Mouse (Mus musculus) adrenal gland, postnatal 36 days (tissue): ENCODE results near the gene Ascl2. TPM values are rescaled to one million over a fixed set of nuclear protein-coding genes. Genes with fewer than 3 reads are reported as not detected.

Experiments used
- DNase-seq, 2 experiments: peaks; one replicate each; pipeline ENCODE4 v3.0.0; 2021; ENCODE audit warnings: mixed read lengths in 1 of 2
- long read RNA-seq, 2 experiments: library from polyadenylated mRNA; stranded (forward); transcript quantifications; one replicate each; pipeline ENCODE4 v2.0.0; 2021; ENCODE audit warnings: borderline sequencing depth in 2 of 2
- total RNA-seq, 2 experiments: library from RNA; stranded (reverse); gene quantifications; 2 replicates each; pipeline ENCODE4 v1.2.3; 2021

The Ascl2 gene
- total RNA-seq: under 1 TPM in 1 of 2 experiments, not detected in 1; 0.46 TPM
- long read RNA-seq, experiment 1, partial matches to known transcripts: 1 of 3 reads
- long read RNA-seq, experiment 1, other reads (novel, unspliced or antisense): 0 of 3 reads
- long read RNA-seq, experiment 2: 0 reads

DNA sequence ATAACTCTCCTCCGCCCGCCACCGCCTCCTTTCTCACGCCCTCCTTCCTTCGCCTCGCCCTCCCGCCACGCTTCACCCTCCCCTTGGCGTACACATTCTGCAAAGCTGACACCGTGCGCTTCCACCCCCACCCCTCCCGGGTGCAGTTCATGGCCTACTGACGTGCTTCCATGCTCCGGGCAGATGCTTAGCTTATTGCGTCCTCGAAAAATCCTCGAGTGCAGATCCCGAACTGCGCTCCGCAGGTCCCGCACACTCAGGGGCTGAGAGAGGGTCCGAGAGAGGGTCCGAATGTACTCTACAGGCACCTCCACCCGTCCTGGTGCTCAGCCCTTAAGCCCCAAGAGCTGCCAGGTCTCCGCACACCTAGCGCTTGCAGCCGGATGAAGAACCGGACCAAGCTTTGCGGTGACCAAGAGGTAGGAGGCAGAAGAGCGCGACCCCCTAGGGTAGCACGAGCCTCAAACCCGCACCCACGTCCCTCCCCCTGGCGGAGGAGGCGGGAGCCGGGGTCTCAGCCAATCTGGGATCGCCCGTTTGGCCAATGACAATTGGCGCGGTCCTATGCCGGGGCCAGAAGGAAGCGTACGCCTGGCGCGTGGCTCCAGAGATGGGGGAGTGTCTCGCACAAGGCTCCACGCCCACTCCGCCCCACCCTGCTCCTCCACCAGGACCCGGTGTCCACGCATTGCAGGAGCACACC lies at the start of gene Ascl2:
TSS of gene Ascl2 (minus strand) at position 456 of the 703 bp plus-strand sequence.
- DNase-seq: peak; percentile 32 to 33

DNA sequence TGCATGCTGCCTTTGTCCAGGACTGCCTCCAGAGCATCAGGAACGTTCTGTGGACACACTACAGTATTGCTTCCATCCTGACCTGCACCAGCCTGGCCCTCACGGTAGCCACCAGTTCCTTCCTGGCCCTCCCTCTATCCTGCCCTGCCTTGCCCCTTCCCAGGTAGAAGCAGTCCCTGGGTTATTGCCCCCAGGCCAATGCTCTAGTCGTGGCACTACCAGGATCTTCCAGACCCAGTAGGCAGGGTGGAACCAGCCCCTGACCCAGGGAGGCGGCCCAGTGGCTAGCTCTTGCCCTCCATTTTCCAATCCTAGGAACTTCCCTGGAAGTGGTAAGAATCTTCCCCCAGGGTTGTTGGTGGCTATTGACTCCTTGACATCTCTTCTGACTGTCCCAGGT lies 48.1 kb upstream of the Ascl2 start:
- no peak for DNase-seq

DNA sequence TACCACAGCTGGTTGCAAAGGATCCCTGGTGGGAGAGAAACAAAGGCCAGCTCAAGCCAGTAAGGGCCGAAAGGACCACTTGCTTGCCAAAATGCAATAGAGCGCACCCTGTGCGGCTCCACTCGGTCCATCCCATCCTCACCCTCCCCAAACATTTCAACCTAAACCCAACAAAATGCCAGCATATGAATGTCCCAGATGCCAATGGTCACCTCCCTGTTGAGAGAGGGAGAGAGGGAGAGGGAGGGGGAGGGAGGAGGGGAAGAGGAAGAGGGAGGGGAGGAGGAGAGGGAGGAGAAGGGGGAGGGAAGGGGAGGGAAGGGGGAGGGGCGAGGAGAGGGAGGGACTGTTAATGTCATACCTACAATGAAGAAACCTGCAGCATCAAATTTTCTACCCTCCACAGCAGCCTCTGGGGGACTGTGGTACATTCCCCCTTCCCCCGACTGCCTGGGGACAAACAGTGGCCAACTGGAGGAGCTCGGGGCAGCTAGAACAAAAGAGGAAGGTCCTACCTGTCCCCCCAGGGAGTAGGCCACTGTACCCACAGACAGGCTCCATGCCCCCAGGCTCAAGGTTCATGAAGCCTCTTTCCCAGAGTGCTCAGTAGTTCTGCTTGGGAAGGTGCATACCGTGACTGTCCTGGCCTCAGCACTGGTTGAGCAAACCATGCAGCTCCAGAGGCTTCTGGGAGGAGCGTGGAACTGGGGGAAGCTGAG lies 47.5 kb upstream of the Ascl2 start:
- no peak for DNase-seq

DNA sequence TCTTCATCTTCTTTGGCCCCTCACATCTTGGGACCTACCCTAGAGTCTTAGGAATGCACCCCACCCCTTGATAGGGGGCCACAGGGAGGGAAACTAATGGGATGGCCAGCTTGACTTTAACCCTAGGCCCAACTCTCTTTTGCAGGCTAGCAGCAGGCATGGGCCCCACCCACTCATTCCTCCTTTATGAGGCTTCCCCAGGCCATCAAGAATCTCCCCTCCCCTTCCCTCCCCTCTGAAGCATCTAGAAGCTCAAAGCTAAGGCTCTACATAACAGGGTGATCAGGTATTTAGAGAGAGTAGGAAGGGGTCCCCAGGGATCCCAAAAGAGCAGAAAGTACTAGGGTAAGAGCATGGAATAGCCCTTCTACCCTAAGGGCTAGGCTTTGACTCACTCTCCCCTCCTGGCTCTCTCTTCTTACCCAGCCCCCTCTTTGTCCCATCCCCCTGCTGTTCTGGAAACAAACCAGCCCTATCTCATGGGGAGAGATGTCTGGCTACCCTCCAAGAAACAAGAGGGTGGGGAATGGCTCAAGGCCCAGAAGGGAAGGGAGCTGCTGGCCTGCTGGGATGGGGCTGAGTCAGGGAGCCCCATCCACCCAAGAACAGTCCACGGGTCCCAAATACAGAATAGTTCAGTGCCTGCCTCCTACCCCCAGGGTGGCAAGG lies 46.8 kb upstream of the Ascl2 start:
- peak; percentile 78 to 82 for DNase-seq

DNA sequence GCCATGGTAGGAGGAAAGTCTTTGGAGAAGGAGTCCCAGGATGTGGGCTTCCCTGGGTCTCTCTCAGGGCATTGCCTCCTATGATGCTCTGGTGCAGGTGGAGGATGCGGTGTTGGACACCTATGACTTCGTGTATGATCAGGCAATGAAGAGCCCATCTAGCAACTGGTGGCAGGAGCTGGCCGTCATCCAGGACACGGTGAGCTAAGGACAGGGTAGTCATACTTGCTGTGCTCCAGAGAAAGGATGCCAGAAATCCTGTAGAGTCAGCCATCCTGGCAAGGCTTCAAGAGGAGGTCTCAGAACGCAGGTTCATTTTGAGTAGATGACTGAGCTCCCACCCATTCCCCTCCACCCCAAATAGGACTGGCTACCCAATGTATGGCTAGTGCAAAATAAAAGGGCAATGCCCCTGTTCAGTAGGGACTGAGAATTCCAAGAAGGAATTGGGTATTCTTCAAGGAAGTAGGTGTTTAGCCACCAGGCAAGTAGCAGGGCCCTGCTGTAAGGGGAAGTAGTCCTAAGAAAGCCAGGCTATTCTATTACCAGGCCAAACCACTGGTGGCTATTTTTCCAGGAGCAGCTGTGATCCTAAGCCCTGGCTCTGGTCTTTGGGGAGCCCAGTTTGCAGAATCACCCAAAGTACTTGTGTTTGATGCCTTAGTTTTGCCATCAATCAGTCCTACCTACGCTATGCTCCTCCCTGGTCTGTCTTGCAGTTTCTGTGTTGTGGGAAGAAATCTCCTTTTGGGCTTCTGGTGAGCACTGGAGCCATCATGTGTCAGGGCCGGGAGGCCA lies 46.0 kb upstream of the Ascl2 start:
- DNase-seq: peak; percentile 82 to 84

DNA sequence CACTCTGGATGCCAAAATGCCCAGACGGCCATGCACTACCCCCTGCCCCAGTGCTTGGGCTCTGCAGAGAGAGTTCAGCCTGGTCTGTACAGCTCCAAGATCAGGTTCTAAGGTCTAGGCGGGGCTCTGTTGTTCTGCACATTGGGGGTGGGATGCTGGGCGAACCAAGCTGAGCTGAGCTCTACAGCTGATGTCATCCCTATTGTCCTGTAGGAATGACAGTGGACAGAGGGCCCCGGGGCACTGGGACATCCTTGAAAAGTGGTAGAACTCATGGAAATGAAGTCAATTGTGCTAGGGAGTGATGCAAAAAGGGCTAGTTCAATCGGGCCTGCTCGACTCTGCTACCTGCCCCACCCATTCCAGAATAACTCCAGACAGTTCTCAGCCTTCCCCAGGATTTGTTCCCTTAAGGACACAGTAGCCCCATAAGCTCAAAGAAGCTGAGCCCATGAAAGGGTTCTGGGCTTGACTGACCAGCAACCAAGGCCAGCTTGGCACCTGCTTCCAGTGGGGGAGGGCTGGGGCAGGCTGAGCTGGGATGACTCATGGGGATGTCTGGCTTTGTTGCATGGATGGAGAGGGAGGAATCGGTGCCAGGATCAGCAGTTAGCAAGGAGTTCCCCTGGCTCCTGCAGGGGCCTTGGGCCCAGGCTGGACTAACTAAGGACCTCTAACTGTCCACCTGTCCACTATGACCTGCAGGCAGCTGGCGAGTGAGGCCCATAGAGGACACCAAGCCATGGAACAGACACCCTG lies 44.5 kb upstream of the Ascl2 start:
- peak; percentile 92 to 94 for DNase-seq

DNA sequence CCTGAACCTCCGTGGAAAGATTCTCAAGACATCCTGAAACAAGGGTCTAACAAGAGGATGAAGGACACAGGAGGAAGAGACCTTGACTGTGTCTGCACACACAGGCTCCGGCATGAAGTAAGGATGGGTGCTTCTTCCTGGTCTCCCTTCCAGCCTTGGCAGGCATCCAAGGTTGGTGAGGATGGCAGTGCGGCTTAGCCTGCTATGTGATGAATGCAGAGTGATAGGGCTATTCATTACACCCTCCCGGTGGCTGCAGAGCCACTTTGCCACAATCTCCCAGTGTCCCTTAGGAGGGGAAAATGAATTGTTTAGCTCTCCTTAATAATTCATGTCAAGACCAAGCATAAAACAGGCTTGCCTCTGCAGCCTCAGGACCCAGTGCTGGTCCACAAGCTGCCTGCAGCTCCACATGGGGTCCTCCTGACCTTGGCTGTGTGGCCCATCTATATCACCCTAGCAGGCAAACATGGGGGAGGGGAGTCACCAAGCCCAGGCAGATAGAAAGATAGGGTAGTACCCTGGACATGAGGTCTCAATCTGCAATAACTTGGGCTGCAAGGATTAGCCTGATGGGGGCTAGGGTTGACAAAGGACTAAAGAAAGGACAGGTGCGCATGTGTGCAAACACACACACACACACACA lies 43.3 kb upstream of the Ascl2 start:
- DNase-seq: peak; percentile 68 to 73

DNA sequence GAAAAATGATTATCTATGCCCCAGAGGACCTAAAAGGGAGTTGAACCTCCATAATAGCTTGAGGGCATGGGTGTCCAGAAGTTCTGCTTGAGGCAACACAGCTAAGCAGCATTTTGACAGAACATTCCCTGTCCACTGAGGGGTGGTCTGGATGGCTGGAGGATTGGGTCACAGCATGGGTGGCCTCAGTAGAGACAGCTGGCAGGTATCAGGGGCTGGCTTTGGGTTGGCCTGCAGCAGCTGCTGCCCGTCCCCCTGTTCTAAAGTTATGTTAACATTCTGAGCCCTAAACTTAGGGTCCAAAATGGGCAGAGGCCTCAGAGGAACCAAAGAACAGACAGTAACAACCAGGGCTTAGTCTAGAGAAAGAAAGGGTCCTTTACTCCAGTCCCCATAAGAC lies 42.2 kb upstream of the Ascl2 start:
- DNase-seq: no peak

DNA sequence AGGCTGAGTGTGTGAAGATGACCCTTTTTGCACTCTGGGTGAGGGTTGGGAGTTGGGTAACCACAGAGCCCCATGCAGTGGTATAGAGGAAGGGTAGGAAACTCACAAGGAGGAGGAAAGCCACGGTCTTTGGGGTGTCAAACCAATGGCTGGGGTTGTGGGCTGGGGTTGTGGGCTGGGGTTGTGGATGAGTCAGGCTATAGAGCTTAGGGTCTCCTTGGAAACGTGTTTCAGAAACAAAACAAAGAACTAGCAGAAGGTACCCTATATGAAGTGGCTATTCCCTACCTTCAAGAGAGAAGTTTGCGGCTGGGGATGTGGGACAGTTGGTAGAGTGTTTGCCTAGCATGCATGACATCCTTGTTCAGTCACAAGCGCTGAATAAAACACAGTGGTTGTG lies 40.9 kb upstream of the Ascl2 start:
- DNase-seq: no peak

DNA sequence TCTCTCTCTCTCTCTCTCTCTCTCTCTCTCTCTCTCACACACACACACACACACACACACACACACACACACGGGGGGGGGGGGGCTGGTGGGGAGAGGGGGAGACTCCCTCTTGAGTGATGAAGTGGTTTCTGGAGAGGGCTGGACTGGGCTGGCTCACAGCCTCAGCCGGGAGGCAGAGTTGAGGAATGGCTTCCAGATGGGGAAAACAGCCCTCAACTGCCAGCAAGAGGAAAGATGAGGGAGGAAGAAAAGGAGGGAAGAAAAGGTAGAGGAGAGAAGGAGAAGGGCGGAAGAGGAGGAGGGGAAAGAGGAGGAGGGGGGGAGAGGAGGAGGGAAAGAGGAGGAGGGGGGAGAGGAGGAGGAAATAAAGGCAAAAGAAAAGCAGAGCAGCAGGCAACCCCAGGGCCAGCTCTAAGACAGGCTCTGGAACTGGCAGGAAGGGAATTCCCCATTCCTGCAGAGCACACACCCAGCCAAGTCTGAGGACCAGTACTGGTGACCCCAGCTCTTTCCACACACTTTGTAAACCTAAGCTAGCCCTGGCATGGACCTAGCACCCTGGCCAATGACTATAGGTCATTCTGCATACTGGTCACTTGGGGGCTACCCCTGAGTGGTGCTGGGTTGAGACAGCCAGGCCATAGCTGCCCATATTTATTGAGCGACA lies 40.1 kb upstream of the Ascl2 start:
- DNase-seq: peak in 1 of 2 experiments; percentile 19

DNA sequence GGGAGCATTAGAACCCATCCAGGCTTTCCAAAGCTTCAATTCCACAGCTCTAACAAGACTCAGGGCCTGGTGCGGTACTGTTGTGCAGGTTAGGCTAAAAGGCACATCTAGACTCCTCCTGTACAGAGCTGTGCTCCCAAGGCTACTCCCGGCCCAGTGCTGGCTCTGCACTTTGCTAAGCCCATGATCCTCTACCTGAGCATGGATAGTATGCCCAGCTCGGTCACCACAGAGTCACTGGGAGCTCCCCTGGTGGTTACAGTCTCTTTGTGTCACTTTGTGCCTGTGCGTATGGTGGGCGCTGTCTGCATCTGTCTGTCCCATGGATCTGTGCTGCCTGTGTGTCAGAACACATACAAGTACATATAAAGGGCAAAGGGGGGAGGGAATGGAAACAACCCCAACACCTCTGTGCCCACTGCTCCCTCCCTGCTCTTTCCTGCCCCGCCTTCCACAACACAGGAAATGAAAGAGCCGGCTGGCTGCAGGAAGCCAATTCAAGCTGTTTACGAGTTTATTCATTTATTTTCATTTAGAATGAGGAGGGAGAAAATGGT lies 39.4 kb upstream of the Ascl2 start:
- DNase-seq: peak; percentile 44 to 56

DNA sequence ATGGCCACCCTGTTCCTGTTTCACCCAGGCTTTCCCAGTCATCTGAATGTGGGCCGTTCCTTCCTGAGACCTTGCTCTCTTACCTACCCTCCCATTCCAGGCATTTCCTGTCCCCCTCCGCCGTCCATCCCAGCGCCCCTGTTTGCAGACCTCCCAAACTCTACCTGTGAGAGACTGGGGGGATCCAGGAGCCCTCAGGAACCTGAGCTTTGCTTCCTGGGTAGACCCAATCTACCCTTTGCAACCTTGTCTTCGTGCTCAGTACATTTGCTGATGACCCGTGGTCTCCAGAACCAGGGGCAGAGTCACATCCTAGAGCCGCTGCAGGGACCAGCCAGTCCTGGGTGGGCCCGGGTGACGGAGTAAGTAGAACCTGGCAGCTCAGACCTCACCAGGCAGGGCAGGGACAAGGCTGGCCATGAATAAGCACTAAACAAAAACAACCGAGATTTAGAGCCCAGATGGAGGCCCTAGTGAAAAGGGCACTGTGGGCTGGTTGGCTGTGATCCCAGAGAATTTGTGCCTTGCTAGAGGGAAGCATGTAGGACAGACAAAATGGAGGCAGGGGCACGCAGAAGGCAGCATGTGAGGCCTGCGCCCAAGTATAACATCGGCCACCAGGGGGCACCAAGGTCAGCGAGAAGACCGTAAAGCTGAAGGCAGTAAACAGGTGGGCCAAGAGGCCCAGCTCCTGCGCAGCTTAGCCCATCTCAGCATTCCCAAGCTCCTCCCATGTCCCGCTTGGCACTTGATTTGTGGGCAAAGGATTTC lies 38.7 kb upstream of the Ascl2 start:
- peak; percentile 94 to 97 for DNase-seq

DNA sequence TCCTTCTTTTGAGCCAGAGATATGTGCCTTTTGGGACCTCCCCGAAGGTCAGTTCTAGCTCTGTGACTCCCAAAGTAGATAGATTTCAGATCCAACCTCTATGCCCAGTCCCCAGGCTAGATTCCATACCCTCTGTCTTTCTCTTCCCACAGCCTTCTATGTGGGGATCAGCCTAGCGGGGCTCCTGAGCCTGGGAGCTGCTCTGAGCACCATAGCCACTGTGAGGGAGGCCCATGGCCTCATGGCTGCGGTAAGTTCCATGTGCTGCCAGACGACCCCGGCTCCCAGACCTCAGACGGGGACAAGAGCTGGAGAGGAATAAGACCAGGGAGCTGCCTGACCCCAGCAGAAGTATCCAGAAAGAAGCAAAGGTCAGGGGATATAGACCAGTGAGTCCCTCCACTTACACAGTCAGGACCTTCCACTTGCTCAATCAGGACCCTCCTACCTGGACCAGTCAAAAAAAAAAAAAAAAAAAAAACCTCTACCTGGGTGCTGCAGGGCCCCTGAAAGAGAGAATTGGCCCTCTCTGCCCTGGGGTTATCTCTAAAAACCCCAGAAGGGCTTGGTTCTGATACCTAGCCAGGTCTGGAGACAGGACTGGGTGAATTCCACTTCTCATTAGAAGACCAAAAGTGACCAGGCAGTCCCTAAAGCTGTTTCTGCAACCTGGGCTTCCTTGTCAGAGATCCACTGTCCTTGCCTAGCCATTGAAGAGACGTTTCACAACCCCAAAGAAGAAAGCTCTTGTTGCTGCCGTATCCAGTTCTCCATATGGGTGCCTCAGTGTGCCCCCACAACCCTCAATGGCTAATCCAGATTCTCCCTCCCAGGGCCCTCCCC lies 37.9 kb upstream of the Ascl2 start:
- DNase-seq: no peak

DNA sequence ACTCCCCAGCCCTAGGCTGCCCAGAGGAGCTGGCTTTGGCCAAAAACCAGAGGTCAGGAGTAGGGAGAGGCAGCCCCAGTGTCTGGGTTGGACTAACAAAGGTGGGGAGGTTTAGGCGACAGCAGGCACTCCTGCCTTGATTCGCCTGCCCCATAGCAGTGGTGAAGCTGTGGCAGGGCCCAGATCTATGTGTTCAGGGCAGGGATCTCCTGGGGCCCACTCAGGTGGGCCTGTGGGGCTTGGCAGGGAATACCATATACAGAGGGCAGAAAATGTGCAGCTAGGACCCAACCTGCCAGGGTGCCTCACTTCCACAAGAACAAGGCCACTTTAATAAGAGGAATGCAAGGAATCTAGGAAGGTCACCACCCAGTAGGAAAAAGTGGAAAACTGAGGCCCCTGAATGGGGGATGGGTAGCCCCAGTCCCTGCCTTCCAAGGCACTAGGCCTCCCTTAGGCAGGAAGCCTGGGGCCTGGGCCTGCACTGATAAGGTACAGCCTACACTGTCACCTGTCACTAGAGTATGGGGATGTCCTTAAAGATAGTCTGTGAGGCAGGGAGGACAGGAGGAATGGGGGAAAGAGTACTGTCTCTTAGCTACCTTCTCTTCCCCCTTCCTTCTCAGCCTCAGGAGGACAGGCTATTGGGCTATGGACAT lies 37.2 kb upstream of the Ascl2 start:
- no peak for DNase-seq

DNA sequence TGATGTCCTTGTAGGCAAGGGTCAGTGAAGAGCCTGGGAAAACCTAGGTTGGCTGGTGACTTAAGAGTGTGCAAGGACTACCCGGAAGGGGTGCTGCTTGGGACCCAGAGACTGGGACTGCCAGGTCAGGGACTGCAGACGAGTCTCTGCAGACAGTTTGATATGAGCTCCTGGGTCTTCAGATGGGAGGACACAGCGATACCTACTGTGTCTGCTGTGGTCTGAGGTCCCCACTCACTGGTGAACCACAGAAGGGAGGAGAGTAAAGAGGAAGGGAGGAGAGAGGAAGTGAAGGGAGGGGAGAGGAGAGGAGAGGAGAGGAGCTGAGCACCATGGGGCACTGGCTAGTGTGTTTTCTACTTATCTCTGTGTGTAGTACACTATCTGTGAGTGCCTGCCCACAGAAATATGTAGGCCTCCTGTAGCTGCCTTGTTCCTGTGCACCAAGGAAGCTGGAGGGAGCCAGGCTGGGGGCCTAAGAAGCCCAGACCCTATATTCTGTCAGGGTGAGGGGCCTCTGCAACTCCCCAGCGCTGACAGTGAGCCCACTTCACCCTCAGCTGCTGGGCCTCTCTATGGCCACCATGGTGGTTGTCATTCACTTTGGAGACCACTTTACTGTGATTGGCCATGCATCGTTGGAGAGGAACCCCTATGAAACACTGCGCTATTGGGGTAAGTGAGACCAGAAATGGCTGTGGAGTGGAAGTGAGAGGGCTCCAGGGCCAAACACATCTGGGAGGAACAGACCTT lies 36.5 kb upstream of the Ascl2 start:
- DNase-seq: no peak

DNA sequence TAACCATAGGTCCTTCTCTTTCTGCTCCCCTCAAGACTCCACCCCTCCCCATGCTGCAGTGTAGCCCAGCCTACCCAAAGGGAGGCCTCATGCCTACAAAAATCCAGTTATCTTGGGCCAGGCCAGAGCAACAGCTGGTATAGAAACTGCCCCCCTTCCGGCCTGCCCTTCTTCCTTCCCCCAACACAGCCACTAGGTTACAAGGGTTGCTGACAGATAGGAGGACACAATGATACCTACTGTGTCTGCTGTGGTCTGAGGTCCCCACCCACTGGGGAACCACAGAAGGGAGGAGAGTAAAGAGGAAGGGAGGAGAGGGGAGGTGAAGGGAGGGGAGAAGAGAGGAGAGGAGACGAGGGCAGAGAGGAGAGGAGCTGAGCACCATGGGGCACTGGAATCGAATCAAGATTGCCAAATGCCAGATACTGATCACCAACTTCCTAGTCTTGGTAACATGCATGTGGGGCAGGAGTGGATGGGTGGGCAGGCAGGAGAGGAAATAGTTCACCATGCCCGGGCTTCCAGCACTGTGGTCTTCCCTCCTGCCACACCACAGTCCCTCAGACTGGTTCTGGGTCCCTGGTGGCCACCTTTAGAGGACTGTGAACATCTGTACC lies 35.8 kb upstream of the Ascl2 start, which contains the start of gene Tspan32:
TSS of gene Tspan32 (plus strand) at position 320 of the 617 bp plus-strand sequence.
- DNase-seq: no peak
